Mouse (Mus musculus): Measurements from ENCODE around the gene C9orf72.

The C9orf72 gene

DNA sequence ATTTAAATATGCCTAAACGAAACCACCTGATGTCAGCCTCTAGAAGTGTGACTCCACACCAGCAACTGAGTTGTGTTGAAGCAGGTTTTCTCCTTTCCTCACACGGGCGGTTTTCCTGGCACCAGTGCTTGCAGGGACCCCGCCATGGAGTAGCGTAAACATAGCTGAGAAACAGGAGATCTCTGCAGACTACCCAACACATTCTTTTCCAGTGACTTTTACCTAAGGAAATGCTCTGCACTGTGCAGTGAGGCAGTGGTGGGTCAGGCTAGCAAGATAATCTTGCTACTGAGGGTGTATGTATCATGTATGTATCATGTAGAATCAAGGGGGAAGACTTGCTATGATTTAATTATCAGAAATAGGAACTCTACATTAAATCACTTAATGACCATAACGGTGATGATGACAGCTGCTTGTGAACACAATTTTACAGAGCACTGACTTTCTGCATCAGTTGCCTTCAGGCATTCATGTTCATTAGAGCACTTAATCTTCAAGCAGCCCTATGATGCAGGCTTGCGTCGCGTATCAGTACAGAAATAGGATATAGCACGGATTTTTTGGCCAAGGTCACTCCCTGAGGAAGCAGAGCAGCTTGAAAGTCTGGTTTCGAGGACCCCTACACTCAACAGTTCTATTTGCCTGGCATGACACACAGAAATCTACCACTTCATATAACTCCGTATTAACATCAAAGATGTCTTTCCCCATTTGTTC lies 47.9 kb downstream of the C9orf72 start:
- no peak for DNase-seq (ENCODE audit: low read depth)

GRCm38 (mm10) chr4:35175566-35175965 lies 50.4 kb downstream of the C9orf72 start:
- no peak for DNase-seq (ENCODE audit: low read depth)

GRCm38 (mm10) chr4:35173551-35173950 lies 52.4 kb downstream of the C9orf72 start:
- peak; percentile 66 for DNase-seq (ENCODE audit: low read depth)

DNA sequence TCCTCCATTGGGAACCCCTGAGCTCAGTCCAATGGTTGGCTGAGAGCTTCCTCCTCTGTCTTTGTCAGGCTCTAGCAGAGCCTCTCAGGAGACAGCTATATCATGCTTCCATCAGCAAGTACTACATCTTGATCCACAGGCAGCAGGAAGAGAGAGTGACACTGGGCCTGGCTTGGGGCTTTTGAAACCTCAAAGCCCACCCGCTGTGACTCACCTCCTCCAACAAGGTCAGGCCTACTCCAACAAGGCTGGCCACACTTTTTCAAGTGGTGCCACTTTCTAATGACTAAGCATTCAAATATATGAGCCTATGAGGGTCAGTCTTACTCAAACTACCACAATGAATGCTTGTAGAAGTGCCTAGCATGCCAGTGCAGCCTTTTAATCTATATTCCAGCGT lies 53.5 kb downstream of the C9orf72 start:
- no peak for DNase-seq (ENCODE audit: low read depth)

- DNase-seq (ENCODE audit: low read depth): no peak
Observed at GRCm38 (mm10) chr4:35169571-35170125, 56.3 kb downstream of the C9orf72 start.

DNA sequence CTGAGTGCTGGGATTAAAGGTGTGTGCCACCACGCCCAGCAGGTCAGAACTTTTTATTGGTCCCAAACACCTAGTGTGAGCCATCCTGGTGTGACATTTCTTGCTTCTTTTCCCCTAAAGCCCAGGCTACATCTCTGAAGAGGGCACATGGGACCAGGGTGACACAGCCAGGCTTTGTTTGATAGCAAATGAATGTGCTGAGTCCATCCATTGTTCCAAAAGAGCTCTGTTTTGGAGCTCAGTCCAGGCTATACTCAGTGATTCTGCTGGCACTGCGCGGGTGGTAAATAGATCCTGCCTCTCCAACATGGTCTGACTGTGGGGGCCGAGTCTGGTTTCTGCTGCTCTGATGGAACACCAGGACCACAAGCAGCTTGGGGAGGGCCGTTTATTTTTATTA lies 58.1 kb downstream of the C9orf72 start:
- DNase-seq (ENCODE audit: low read depth): no peak

DNA sequence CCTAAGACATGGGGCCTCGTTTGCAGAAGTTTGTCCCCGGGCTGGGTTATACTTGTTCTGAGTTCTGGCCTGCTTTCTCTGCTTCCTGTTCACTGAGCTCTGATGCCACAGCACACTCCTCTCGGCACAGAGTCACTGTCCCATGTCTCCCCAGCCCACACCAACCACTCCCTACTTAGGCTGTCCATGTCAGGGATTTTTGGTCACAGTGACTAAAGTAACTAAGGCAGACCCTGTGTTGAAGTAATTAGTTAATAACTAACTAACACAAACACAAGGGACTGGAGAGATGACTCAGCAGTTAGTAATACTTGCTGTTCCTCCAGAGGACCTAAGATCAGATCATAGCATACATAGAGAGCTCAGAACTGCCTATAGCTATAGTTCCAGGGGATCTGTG lies 60.0 kb downstream of the C9orf72 start:
- no peak for DNase-seq (ENCODE audit: low read depth)

DNA sequence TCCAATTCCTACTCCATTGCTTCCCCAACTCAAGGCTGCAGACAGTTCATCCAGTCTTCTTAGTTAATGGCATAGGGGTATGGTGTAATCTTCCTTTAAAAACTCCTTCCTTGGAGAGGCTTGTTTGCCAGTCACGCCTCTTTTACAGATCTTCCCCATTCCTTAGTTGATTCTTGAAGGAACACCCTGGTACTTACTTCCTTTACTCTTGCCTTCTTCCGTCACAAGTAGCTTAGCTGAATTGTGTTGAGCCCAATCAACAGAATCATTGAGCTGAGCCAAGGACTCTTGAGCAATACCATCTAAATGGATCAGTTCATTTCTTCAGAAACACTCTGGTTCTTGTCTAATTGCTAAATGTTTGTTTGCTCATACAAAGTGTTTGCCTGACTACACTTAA lies 60.7 kb downstream of the C9orf72 start:
- no peak for DNase-seq (ENCODE audit: low read depth)

DNA sequence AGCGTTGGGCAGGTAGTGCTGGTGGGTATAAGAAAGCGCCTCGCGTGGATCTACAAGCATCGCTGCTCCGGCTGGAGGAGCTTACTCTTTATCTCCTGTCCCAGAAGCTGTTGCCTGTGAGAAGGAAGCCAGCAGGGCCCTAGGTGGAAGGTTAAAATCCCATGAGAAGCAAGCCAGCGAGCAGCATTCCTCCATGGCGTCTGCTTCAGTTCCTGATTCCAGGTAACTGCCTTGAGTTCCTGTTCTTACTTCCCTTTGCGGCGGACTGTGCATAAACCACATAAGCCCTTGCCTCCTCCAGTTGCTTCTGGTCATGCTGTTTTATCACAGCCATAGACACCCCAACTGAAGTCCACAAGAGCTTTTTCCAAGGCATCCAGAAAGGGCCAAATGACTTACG lies 68.2 kb downstream of the C9orf72 start:
- DNase-seq (ENCODE audit: low read depth): no peak

DNA sequence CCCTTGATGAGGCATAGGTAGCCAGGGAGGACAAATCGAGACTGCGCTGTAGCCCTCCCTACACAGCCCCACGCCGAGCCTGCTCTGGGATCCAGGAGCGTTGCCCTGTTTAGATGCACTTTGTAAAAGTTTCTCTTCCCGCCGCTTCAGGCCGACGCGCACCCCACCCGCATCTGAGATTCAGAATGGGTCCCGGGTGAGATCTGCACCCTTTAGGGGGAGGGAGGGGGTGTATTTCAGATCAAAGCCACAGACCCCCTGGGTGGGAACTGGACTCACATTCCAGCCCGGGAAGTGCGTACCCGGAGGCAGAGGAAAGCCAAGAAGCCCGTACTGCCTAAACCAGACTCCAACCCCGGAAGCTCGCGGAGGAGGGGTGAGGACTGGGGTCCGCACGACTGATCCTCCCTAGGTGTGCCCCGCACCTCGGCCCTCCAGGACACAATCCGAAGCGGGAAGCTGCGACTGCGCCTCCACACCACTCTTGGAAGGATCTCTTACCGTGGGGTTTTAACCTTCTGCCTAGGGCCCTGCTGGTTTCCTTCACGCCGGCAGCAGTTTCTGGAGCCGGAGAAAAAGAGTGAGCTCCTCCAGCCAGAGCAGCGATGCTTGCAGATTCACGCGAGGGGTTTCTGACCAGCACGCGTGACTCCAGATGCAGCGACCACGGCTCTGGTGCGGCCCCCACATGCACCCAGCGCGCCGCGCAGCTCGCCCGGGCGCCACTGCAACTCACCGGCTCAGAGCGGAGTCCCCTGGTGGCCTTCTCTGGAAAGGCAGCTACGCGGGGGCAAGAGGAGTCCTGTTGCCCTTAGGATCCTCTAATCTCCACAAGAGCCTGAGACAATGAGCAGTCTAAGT lies 69.0 kb downstream of the C9orf72 start, which contains the start of gene Mob3b:
Gene Mob3b (minus strand): TSS at position 734 of the 861 bp plus-strand sequence.
- DNase-seq (ENCODE audit: low read depth): no peak

- no peak for DNase-seq (ENCODE audit: low read depth)
Observed at GRCm38 (mm10) chr4:35156149-35156611, 69.8 kb downstream of the C9orf72 start.

DNA sequence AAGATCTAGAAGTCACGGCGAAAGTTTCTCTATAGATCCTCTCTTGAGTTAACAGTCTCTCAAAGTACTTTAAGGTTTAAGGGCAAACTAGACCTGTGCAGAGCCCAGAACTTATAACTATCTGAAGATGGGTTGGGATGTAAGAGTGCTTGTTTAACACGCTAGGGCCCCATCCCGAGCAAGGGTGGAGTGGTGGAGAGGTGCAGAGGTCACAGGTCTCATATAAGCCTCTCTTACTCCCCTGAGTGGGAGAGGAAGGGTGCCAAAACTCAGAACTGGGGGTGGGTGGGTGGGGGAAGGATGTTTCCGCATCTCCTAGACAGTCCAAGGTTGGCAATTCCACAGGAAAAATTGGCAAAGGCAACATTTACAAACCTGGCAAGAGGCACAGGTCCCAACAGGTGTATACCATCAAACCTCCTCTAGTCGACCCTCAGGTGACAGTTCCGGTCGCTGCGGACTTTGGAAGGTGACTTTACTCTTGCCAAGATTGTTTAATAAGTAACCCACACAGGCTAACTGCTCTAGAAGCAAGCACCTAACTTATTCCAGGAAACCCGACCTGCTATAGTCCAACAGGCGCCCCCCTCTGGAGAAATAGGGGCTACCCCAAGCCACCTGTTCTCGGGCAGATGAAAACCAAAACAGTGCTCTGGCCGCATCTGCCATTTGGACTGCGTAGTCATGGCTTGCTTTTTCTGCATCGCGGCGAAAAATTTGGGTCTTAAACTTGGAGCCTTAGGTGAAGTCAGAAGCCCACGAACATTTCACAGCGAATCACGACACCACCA lies 70.6 kb downstream of the C9orf72 start:
- DNase-seq (ENCODE audit: low read depth): no peak

- no peak for DNase-seq (ENCODE audit: low read depth)
Observed at GRCm38 (mm10) chr4:35154051-35154450, 71.9 kb downstream of the C9orf72 start.

DNA sequence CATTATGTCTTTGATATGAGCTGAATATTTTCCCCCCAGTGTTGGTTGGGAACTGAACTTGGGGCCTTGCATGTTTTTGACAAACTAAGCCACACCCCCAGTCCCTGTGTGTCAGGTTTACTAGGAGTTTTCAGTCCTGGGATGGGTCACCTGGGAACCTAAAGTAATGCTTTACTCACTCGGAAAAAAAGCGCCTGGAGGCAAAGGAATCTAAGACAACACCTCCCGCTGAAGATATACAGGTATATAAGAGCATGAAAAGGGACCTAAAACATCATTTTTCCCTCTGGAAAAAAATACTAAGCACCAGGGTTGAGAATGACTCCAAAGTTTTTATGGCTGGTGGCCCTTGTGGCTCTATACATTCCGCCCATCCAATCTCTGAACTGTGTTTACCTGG lies 74.2 kb downstream of the C9orf72 start, which contains the start of gene Ifnk:
Gene Ifnk (plus strand): TSS at position 301 of the 400 bp plus-strand sequence.
- DNase-seq (ENCODE audit: low read depth): no peak

DNA sequence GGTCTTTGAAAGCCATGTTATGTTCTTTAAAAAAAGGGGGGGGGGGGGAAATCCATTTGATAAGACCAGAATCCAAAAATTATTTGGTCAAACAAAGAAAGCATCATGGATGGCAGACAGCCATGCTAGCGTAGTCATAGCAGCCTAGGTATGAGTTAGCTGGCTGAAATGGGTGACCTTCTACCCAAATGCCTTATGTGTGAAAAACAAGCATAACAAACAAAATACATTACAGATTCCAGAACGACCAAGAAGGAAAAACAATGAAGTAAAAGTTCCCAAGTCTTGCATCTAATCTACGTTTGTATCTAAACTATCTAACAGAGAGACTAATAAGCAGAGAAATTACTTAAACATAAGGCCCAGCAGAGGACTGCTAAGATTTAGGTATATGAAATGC lies 75.3 kb downstream of the C9orf72 start:
- DNase-seq (ENCODE audit: low read depth): no peak

DNA sequence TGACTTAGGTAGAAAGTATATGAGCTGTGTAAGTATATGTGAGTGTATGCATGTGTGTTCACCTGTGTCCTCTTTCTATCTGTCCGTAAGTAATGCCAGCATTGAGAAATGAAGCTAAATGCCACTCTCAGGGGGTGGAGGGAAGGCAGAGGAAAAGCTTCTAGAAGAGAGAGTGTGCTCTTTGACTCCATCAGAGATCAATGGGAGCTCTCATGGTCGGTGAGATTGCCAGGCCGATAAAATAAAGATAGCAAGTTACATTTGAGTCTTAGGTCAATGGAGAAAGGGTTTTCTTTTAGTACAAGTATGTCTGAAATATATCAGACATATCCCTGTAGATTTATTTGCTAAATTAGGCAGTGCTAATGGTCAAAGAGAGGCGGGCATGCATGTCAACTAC lies 77.6 kb downstream of the C9orf72 start:
- DNase-seq (ENCODE audit: low read depth): no peak

GRCm38 (mm10) chr4:35146597-35146996 lies 79.4 kb downstream of the C9orf72 start:
- DNase-seq (ENCODE audit: low read depth): no peak

GRCm38 (mm10) chr4:35145726-35146125 lies 80.2 kb downstream of the C9orf72 start:
- DNase-seq (ENCODE audit: low read depth): no peak

GRCm38 (mm10) chr4:35143472-35144102 lies 82.4 kb downstream of the C9orf72 start:
- no peak for DNase-seq (ENCODE audit: low read depth)
